Mouse (Mus musculus) gastrocnemius, postnatal 4 days (tissue): ENCODE data around the gene H2al1k. TPM values are rescaled to one million over a fixed set of nuclear protein-coding genes. Genes with fewer than 3 reads are reported as not detected.
"Not testable (repeated sequence)": the region's sequence is repeated elsewhere in the genome, so short reads cannot be mapped to it uniquely, and the experiment has no call there.

ENCODE experiments used
- DNase-seq, 2 experiments: peaks; one replicate each; pipeline ENCODE4 v3.0.0; 2021 to 2022; ENCODE audit warnings: low spot score in 2 of 2, mixed read lengths in 2 of 2
- long read RNA-seq, 2 experiments: library from polyadenylated mRNA; stranded (forward); transcript quantifications; one replicate each; pipeline ENCODE4 v2.0.0; 2021
- total RNA-seq, 2 experiments: library from RNA; stranded (reverse); gene quantifications; 2 replicates each; pipeline ENCODE4 v1.2.3; 2021

Gene H2al1k
- not detected for total RNA-seq
- long read RNA-seq, experiment 1, result 0 reads
- long read RNA-seq, experiment 2, result 0 reads

- DNase-seq, result not testable (repeated sequence)
These were observed at the start of gene H2al1k for GRCm38 (mm10) chrX:9350327-9350726. Gene H2al1k (plus strand): TSS chrX:9350627.

DNA sequence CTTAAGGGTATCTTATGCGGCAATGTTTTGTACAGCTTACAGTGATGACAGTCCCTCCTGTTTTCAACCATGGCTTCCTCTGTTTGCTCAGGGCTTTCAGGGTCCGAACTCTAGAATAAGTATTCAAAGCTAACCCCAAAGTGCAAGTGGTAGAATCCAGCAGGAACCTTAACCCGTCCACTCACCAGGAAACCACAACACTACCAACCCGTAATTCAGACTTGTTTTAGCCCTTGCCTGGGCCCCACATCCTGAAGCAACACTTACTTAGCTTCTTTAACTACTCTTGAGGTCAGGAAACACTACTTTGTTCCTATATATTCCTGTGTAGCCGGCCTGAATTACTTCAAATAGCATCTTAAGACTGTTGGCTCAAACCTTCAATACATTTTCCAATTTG, 47.6 kb upstream of the H2al1k start:
- DNase-seq, result no peak

- DNase-seq, result no peak
These were observed 47.0 kb upstream of the H2al1k start for GRCm38 (mm10) chrX:9303455-9303854.

GRCm38 (mm10) chrX:9316457-9316856, 34.0 kb upstream of the H2al1k start:
- DNase-seq, result not testable (repeated sequence)

- not testable (repeated sequence) for DNase-seq
These were observed 22.5 kb upstream of the H2al1k start for GRCm38 (mm10) chrX:9327954-9328353.

DNA sequence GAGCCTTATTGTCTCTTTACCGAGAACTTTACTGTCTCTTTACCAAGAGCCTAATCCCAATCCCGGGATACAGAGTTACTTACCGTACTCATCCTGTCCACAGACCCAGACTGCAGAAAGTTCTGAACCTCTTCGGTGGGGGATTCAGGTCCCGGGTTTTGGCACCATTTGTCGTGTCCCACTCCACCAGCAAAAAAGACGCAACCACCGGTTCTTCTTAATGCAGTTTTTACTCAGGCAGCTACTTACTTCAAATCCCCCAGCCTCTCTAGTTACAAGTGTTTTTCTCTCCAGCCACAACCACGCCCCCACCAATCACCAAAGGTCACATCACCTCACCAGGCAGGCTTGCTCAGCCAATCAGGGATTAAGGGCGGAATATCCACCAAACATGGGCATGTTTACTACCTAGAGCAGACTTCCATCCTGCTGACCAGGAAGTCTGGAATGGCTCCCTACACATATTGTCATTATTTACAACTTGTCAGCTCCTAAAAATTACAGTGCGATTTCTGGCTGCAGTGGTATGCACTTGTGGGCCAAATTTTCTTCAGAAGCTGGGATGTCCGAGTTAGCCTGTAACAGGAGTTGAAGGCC, 18.0 kb upstream of the H2al1k start:
- not testable (repeated sequence) for DNase-seq

DNA sequence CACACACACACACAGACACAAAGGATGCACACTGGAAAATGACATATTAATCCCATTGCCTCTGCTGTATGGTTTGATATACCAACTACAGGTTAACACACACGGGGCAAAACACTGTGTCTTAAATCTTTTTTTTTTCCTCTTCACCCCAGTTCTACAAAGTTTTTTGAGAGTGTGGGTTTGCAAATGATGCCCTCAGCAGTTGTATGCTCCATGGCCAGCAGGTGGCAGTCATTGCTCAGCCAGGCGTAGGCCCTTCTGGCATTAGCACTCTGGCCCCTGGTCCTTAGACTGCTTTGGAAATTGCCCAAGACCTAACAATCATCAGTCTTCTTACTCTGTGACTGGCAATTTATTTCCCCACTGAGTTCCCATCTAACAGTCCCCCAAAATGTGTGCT, 17.4 kb upstream of the H2al1k start:
- DNase-seq, result peak in 1 of 2 experiments; percentile 29

DNA sequence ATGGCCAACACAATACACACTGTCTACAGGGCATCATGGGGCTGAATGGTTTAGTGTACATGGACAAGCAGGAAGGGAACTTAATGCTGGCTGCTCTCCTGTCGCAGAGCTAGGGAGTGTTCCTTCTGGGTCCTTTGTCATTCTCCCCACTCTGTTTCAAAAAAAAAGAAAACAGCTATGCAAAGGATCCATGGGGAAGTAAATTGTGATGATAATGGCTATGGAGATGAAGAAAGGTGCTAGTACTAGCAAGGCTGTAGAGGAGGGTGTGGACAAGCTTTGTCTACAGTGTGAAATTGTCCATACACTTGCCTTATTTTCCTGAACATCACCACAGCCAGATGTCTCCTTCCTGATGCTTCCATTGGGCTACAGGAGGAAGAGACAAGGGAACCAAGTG, 15.4 kb upstream of the H2al1k start:
- not testable (repeated sequence) for DNase-seq

DNA sequence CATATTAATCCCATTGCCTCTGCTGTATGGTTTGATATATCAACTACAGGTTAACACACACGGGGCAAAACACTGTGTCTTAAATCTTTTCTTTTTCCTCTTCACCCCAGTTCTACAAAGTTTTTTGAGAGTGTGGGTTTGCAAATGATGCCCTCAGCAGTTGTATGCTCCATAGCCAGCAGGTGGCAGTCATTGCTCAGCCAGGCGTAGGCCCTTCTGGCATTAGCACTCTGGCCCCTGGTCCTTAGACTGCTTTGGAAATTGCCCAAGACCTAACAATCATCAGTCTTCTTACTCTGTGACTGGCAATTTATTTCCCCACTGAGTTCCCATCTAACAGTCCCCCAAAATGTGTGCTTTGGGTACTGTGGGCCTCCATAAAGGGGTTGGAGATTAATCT, 23.6 kb downstream of the H2al1k start:
- DNase-seq, result peak in 1 of 2 experiments; percentile 8

DNA sequence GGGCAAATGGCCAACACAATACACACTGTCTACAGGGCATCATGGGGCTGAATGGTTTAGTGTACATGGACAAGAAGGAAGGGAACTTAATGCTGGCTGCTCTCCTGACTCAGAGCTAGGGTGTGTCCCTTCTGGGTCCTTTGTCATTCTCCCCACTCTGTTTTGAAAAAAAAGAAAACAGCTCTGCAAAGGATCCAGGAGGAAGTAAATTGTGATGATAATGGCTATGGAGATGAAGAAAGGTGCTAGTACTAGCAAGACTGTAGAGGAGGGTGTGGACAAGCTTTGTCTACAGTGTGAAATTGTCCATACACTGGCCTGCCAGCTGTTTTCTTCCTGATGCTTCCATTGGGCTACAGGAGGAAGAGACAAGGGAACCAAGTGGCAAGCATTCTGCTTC, 25.5 kb downstream of the H2al1k start:
- DNase-seq, result not testable (repeated sequence)

Other genes starting within 250 kb of the H2al1k start
- gene 4930402K13Rik, start 246.1 kb upstream of the H2al1k start, total RNA-seq, result not detected
- gene Lancl3, start 150.7 kb upstream of the H2al1k start, total RNA-seq, result under 1 TPM; 0.34 to 0.60 TPM
- not detected for gene Gm14862, start 93.7 kb upstream of the H2al1k start, total RNA-seq
- 1 to 10 TPM; 4.5 TPM for gene Xk, start 77.9 kb upstream of the H2al1k start, total RNA-seq
- gene H2al1m, start 66.9 kb upstream of the H2al1k start, total RNA-seq, result not detected
- 1 to 10 TPM; 5.3 to 7.9 TPM for gene Cybb, start 137.1 kb downstream of the H2al1k start, total RNA-seq
- gene H2al1o, start 221.8 kb downstream of the H2al1k start, total RNA-seq, result not detected